Mouse (Mus musculus) liver, adult 2 months (tissue): ENCODE results near the gene Iqsec3. TPM values are rescaled to one million over a fixed set of nuclear protein-coding genes. Genes with fewer than 3 reads are reported as not detected.

Experiments used
- DNase-seq: peaks from one replicate; pipeline ENCODE4 v3.0.0-alpha.2; 2011; ENCODE audit warnings: low read depth, low spot score; ENCODE audit errors: extremely low read depth
- H3K27ac ChIP-seq: fragments of 200-500 bp; replicated peaks from 2 replicates; pipeline ENCODE4 v1.5.1; 2012; ENCODE audit warnings: low read depth, mild to moderate bottlenecking, control low read depth, inconsistent platforms, low read length; ENCODE audit not compliant: insufficient read depth
- H3K27me3 ChIP-seq: fragments of 200-500 bp; 2 replicates; pipeline ENCODE4 v1.6.1; 2012; ENCODE audit warnings: mild to moderate bottlenecking, moderate library complexity, low read length, inconsistent platforms; ENCODE audit not compliant: control insufficient read depth, insufficient read depth
- H3K36me3 ChIP-seq: fragments of 200-500 bp; 2 replicates; pipeline ENCODE4 v1.6.1; 2012; ENCODE audit warnings: low read length, inconsistent platforms; ENCODE audit not compliant: control insufficient read depth, insufficient read depth
- H3K4me1 ChIP-seq: fragments of 200-500 bp; 2 replicates; pipeline ENCODE4 v1.6.1; 2011; ENCODE audit warnings: low read length; ENCODE audit not compliant: control insufficient read depth, insufficient read depth
- H3K4me3 ChIP-seq: fragments of 200-500 bp; 2 replicates; pipeline ENCODE4 v1.5.1; 2011; ENCODE audit warnings: low read depth, mild to moderate bottlenecking, control low read depth, low read length, moderate library complexity; ENCODE audit not compliant: insufficient read depth
- H3K79me2 ChIP-seq: fragments of 200-500 bp; 2 replicates; pipeline ENCODE4 v1.6.1; 2012; ENCODE audit warnings: inconsistent platforms, mild to moderate bottlenecking, low read length, moderate library complexity; ENCODE audit not compliant: control insufficient read depth, insufficient read depth
- H3K9ac ChIP-seq: fragments of 200-500 bp; 2 replicates; pipeline ENCODE4 v1.6.1; 2012; ENCODE audit warnings: low read depth, mild to moderate bottlenecking, control low read depth, inconsistent platforms, low read length
- CTCF ChIP-seq: fragments of 200-500 bp; IDR thresholded peaks from 2 replicates; pipeline ENCODE4 v1.5.1; 2011; ENCODE audit warnings: low read depth, low read length, control low read depth
- POLR2A ChIP-seq: fragments of 200-500 bp; IDR thresholded peaks from 2 replicates; pipeline ENCODE4 v1.6.1; 2011; ENCODE audit warnings: low read length, control low read depth; ENCODE audit not compliant: insufficient read depth; ENCODE audit errors: extremely low read depth
- WGBS: fragments of 180-500 bp; shearing (Covaris S2); methylation state at CpG from one replicate; pipeline ENCODE4 v1.1.7; 2018; 5-methylcytosine and 5-hydroxymethylcytosine counted together
- polyA plus RNA-seq: library from polyadenylated mRNA; depleted of rRNA; stranded (reverse); fragments of >200 nt; gene quantifications from 2 replicates; pipeline ENCODE4 v1.2.3, GENCODE M21; 2012
- total RNA-seq: library from RNA; depleted of rRNA; stranded (reverse); fragments of >200 nt; gene quantifications from 2 replicates; pipeline ENCODE4 v1.2.3, GENCODE M21; 2014

The Iqsec3 gene
- total and polyA plus RNA-seq, 2 experiments: not detected

DNA sequence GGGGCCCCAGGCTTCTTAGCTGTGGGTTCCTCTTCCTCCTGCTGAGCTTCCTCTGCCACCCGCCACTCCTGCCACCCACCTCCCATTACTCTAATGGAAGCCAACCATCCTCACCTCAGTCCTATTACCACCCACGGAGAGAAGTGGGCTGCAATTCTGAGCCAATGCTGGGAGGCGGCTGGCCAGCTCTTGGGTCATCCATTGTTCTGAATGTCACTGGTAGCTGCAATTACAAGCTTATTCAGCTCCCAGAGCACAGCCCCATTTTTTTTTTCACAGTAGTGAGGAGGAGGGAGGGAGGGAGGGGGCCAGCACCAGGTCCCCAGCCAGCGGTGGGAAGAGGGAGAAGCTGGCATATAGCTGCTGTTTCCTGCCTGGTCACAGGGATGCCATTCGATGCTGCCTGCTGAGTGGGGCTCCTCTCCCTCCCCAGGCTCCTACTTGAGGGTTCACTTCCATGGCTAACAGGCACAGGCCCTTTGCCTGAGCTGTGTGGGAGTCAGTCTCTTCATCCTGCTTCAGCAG lies 32.7 kb downstream of the Iqsec3 start:
- 26% methylated on average over 5 of the region's 5 CpGs for WGBS
- Histone ChIP-seq H3K4me1 (no peaks in the 10 kb centered on the region), H3K27me3 (no peaks in the 10 kb centered on the region; the same call in 1 of the 2 replicates), H3K27ac (no peak overlapping the region), H3K4me3 (no peak overlapping the region), H3K9ac (no peak overlapping the region), H3K79me2 (no peaks in the 10 kb centered on the region), H3K36me3 (no peaks in the 10 kb centered on the region)
- no peak for DNase-seq
- TF ChIP-seq CTCF (no peak), POLR2A (no peak)

- no peaks in the 10 kb centered on the region for H3K4me1 ChIP-seq
- H3K9ac ChIP-seq: no peak overlapping the region
- DNase-seq: no peak
- no peaks in the 10 kb centered on the region for H3K36me3 ChIP-seq
- H3K79me2 ChIP-seq: no peaks in the 10 kb centered on the region
- no peak overlapping the region for H3K27ac ChIP-seq
- WGBS: 51% methylated on average over 6 of the region's 6 CpGs
- peaks cover 6% of the 10 kb centered on the region; the same call in 1 of the 2 replicates for H3K27me3 ChIP-seq
- no peak overlapping the region for H3K4me3 ChIP-seq
- TF ChIP-seq POLR2A (no peak), CTCF (no peak)
Measured at GRCm38 (mm10) chr6:121424830-121425229, 48.6 kb downstream of the Iqsec3 start.

GRCm38 (mm10) chr6:121424403-121424802 lies 49.1 kb downstream of the Iqsec3 start:
- TF ChIP-seq CTCF (no peak), POLR2A (no peak)
- DNase-seq: no peak
- WGBS: 31% methylated on average over 12 of the region's 12 CpGs

GRCm38 (mm10) chr6:121412558-121413297 lies 60.8 kb downstream of the Iqsec3 start:
- Histone ChIP-seq H3K4me1 (no peaks in the 10 kb centered on the region), H3K36me3 (no peaks in the 10 kb centered on the region), H3K27me3 (peaks cover 14% of the 10 kb centered on the region), H3K79me2 (no peaks in the 10 kb centered on the region), H3K9ac (no peak overlapping the region), H3K4me3 (no peak overlapping the region), H3K27ac (no peak overlapping the region)
- TF ChIP-seq POLR2A (no peak), CTCF (no peak)
- no peak for DNase-seq
- 4% methylated on average over 46 of the region's 46 CpGs for WGBS

More at GRCm38 (mm10) chr6:121424403-121424802, 49.1 kb downstream of the Iqsec3 start:
- Histone ChIP-seq H3K4me3 (no peak overlapping the region), H3K27ac (no peak overlapping the region), H3K9ac (no peak overlapping the region), H3K4me1 (no peaks in the 10 kb centered on the region), H3K36me3 (no peaks in the 10 kb centered on the region), H3K27me3 (peaks cover 6% of the 10 kb centered on the region; the same call in 1 of the 2 replicates), H3K79me2 (no peaks in the 10 kb centered on the region)

GRCm38 (mm10) chr6:121407571-121408011 lies 65.9 kb downstream of the Iqsec3 start:
- H3K79me2 ChIP-seq: no peaks in the 10 kb centered on the region
- DNase-seq: no peak
- H3K9ac ChIP-seq: no peak overlapping the region
- WGBS: 58% methylated on average over 5 of the region's 5 CpGs
- H3K4me3 ChIP-seq: no peak overlapping the region
- H3K4me1 ChIP-seq: no peaks in the 10 kb centered on the region
- no peaks in the 10 kb centered on the region for H3K36me3 ChIP-seq
- no peak overlapping the region for H3K27ac ChIP-seq
- H3K27me3 ChIP-seq: peaks cover 4% of the 10 kb centered on the region
- TF ChIP-seq POLR2A (no peak), CTCF (no peak)

DNA sequence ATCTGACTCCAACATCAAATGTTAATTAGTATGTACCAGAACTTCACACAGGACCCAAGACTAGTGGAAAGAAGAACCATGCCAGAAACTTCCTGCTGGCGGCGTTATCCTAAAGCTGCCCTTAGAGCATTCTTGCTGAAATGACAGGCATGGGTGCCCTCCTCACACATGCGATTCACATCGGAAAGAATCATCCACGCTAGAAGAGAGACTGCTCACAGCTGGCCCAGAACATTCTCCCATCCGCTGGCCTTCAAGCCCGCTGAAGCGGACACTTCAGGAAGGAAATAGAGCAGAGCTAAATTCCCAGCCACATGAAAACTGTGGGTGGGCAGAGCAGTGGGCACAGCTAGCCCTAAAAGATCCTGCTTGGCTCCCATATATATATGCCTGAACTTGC lies 68.2 kb downstream of the Iqsec3 start:
- no peaks in the 10 kb centered on the region for H3K27me3 ChIP-seq
- DNase-seq: no peak
- H3K27ac ChIP-seq: no peak overlapping the region
- H3K4me3 ChIP-seq: no peak overlapping the region
- H3K9ac ChIP-seq: no peak overlapping the region
- no peaks in the 10 kb centered on the region for H3K4me1 ChIP-seq
- no peaks in the 10 kb centered on the region for H3K36me3 ChIP-seq
- TF ChIP-seq CTCF (no peak), POLR2A (no peak)
- H3K79me2 ChIP-seq: no peaks in the 10 kb centered on the region
- 93% methylated on average over 8 of the region's 8 CpGs for WGBS
